Comparison of ENCODE assay signal across 8 mouse cellular contexts in the genomic region with DNA sequence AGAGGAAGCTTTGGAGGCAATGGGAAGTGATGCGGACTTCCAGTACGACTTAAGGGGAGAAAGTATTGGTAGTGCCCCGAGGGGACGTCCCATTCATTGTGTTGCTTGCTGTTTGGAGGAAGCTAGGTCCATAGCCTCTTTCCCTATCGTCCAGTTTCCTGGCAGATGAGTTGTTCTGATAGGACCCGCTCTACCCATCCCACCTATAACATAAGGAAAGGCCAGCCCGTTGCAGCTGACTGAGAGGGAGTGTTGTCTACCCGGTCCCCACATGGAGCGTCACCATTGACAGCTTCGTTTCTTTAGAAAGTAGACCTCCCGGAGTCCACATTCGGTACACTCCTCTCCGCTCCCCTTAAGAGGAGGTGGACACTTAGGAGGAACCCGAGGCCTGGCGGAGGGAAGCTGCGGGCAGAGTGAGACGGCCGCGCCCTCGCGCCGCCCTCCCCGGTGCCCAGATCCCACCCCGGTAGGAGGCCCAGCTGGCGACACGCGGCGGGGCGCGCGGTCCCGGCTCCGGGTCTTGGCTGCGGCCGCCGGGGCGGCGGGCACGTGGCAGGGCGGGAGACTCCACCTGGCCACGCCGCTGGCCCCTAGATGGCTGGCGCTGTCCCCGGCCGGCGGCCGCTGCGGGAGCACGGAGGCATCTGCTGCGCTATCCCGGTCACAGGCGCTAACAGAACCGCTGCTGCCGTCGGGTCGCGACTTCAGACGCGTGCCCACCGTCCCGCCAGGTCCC.
DNase-seq lines count a peak whose midpoint lies in the region; ATAC-seq and TF ChIP-seq lines count a peak whose summit lies in the region.

No protein-coding gene starts in this region.

- H3K9me3 ChIP-seq in forebrain, embryonic 15.5 days = no peaks in the 10 kb centered on the region
- no peaks in the 10 kb centered on the region for H3K9me3 ChIP-seq in megakaryocyte, embryonic 14.5 days

- no peak for TF ChIP-seq POLR2A in bone marrow, adult 2 months (IDR thresholded peaks at IDR 0.05; ENCODE audit: borderline replicate concordance, control insufficient read depth, low read depth, low read length)

- no peaks in the 10 kb centered on the region for H3K36me3 ChIP-seq in forebrain, embryonic 15.5 days
- H3K36me3 ChIP-seq in megakaryocyte, embryonic 14.5 days (replicated peaks; ENCODE audit: low read length) = no peaks in the 10 kb centered on the region

- intact Hi-C loops in heart, postnatal 36 days (cut with DNase I) = loop anchor here (5.0 kb wide), 1 partner anchor 167 kb away; the partner anchor contains the start of gene Rpp40

- 5% methylated on average over 60 of the region's 61 CpGs for WGBS in bone marrow, adult 2 months
- WGBS in forebrain, embryonic 15.5 days = 2% methylated on average over 53 of the region's 61 CpGs
- 2% methylated on average over 61 of the region's 61 CpGs for WGBS in large intestine, adult 2 months

- peaks cover 29% of the 10 kb centered on the region; the same call in 1 of the 2 replicates for H3K27me3 ChIP-seq in forebrain, embryonic 15.5 days
- H3K27me3 ChIP-seq in megakaryocyte, embryonic 14.5 days (replicated peaks) = peaks cover 3% of the 10 kb centered on the region

- no peaks in the 10 kb centered on the region; the same call in 1 of the 2 replicates for H3K4me1 ChIP-seq in bone marrow, adult 2 months (ENCODE audit: control insufficient read depth, insufficient read depth, low read length)
- H3K4me1 ChIP-seq in forebrain, embryonic 15.5 days = peaks cover 20% of the 10 kb centered on the region
- H3K4me1 ChIP-seq in megakaryocyte, embryonic 14.5 days = peaks cover 33% of the 10 kb centered on the region

- no peak overlapping the region for H3K9ac ChIP-seq in forebrain, embryonic 15.5 days (replicated peaks)

- peak overlapping the region; percentile 72 for H3K4me3 ChIP-seq in bone marrow, adult 2 months (replicated peaks; ENCODE audit: control insufficient read depth, low read depth, low read length)
- H3K4me3 ChIP-seq in forebrain, embryonic 15.5 days = peak overlapping the region; percentile 99
- H3K4me3 ChIP-seq in megakaryocyte, embryonic 14.5 days (replicated peaks) = peak overlapping the region; percentile 96

- DNase-seq in MN1 (ENCODE audit: low spot score) (peak; percentile 80), adipocyte (ENCODE audit: low spot score) (no peak)
- peak; percentile 78 to 87 for DNase-seq in heart, postnatal 36 days
- DNase-seq in large intestine, adult 2 months (ENCODE audit: low read depth, low spot score) = peak; percentile 32
- DNase-seq in spleen, adult 12 weeks (ENCODE audit: low spot score) = peak; percentile 79

- H3K27ac ChIP-seq in bone marrow, adult 2 months (ENCODE audit: control insufficient read depth, insufficient read depth, low read depth, low read length, poor library complexity) = peak overlapping the region; percentile 68
- no peak overlapping the region for H3K27ac ChIP-seq in forebrain, embryonic 15.5 days (replicated peaks)

- peak; percentile 67; the same call in 1 of the 2 replicates for ATAC-seq in forebrain, embryonic 15.5 days (replicated peaks)

- TF ChIP-seq CTCF in bone marrow, adult 2 months (IDR thresholded peaks at IDR 0.05; ENCODE audit: control insufficient read depth, insufficient read depth, low read length) = no peak

- peak overlapping the region; percentile 98 for H3K4me2 ChIP-seq in forebrain, embryonic 15.5 days (replicated peaks)
